Mouse (Mus musculus): ENCODE data around the gene Rasgef1b. TPM values are rescaled to one million over a fixed set of nuclear protein-coding genes. Genes with fewer than 3 reads are reported as not detected.

Gene Rasgef1b
- total RNA-seq, 2 experiments from 2014 or later, result 0.46 to 3.2 TPM

DNA sequence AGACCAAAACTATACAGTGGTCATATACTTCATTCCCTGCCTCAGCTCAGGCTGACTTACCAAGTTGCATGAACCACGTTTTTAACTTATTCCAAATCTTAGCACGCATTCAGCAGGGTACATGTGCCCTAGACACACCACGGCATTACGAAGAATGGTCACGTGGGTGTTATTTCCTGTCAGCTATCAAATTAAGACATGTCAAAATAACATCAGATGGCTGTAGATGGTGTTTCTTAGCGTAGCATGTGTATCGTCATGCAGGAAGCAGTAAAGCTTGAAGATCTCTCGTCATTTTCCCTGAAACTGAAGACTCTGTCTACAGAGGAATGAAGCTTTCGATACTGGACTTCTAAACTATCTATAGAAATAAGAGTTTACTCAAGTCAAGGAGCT lies 251.4 kb downstream of the Rasgef1b start:
- ATAC-seq (replicated peaks; ENCODE audit: low FRiP score, low TSS enrichment, poor library complexity, severe bottlenecking), result no peak

DNA sequence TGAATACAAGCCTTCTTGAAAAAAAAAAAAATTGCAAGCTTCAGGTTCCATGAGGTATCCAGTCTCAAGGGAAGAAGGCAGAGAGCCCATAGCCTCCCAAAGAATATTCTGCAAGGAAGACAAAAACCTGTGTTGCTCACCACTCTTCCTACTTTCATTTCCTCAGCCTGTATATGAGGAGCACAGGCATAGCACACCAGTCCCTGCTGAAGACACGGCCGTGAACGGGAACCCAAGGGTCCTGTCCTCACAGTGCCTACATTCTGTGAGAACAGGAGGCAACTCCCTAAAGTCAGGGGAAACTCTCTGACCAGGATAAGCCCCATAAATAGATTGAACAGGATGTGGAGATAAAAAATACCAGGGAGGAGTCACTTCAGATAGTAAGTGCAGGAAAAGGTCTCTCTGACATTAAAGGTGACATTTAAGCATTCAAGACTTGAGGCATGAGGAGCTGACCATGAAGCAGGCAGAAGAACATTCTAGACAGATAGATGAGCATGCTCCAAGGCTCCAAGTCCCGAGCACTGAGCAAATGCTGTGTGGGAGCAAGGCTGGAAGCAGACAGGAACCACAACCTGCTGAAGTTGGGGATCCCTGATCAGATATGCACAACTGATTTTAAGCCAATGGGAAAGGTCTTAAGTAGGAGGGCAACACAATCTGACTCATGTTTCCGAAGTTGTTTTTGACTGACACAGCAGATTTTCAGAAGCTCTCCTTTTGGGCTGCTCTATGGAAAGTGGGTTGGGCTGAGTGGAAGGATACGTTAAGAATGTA lies 252.0 kb downstream of the Rasgef1b start:
- ATAC-seq (replicated peaks; ENCODE audit: low FRiP score, low TSS enrichment, poor library complexity, severe bottlenecking), result no peak

DNA sequence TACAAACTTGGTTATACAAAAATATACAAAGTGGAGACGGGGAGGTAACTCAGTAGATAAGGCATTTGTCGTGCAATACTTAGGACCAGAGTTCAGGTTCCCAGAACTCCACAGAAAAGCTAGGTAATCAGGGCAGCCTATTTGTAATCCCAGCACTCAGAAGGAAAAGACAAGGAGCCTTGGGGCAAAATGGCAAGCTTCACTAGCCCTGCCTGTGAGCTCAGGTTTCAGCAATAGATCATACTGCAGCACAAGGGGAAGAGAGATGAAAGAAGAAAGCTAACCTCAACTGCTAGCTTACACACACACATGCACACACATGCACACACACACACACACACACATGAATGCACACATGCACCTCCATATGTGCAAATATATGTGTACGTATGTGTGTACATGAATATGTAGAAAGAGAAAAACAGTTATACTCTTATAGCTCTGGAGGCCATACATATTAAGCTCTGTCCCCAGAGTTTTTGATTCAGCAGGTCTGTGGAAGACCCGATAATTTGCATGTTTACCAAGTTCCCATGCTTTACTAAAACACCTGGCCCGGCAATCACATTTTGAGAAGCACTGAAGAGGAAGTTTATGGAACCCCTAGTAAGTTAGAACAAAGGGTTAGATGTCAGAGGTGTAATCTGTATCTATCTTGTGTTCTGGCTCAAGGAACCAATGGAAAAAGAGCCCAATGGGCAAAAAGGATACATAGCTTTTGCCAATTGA lies 256.1 kb downstream of the Rasgef1b start:
- no peak for ATAC-seq (replicated peaks; ENCODE audit: low FRiP score, low TSS enrichment, poor library complexity, severe bottlenecking)

DNA sequence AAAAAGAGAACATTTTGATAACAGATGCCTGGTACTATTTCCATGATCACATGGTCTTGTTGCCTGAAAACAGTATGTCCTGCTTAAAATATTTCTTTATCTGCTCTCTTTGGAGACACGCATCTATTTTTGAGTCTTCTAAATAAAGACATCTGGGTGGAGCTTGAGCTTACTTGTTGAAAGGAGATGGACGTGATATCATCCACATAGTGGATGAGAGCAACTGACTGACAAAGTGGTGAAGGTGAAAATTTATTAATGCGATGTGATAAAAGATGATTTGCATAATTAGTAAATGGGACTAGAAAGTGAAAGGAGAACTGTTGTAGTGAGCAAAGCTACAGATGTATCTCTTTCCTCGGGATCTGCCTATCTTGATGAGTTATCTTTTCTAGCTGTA lies 257.1 kb downstream of the Rasgef1b start:
- no peak for ATAC-seq (replicated peaks; ENCODE audit: low FRiP score, low TSS enrichment, poor library complexity, severe bottlenecking)

DNA sequence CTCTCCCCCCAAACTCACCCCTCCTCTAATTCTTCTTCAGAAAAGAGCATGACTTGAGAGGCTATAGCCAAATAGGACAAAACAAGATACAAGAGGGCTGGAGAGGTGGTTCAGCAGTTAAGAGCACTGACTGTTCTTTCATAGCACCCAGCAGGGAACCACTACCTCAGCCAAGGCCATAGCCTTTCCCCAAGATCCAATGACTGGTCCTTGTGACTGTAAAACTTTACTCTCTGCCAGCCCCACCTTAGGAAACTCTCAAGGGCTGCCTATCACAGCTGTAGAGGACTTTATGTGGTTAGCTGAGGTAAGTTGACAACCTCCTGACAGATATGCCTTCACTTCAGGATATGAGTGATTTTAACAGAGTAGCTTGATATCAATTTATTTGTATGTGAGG lies 258.3 kb downstream of the Rasgef1b start:
- ATAC-seq (replicated peaks; ENCODE audit: low FRiP score, low TSS enrichment, poor library complexity, severe bottlenecking), result no peak

DNA sequence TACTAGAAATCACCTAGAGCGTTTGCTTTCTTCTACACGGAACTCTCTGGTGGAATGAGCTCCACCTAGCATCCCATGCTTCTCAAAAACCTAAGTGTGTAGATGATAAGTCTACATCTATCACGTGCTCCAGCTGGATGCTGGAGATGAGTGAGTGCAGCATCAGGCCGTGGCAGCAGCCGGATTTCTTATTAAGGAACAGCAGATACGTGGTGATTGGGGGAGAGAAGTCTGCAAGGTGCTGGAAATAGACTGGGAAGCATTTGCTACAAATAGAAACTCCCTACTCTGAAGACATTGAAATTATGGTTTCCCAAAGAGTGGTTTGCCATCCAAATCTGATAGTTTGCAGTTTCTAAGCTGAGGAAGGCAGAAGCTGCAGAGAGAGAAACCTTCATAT lies 269.9 kb downstream of the Rasgef1b start:
- no peak for ATAC-seq (replicated peaks; ENCODE audit: low FRiP score, low TSS enrichment, poor library complexity, severe bottlenecking)

DNA sequence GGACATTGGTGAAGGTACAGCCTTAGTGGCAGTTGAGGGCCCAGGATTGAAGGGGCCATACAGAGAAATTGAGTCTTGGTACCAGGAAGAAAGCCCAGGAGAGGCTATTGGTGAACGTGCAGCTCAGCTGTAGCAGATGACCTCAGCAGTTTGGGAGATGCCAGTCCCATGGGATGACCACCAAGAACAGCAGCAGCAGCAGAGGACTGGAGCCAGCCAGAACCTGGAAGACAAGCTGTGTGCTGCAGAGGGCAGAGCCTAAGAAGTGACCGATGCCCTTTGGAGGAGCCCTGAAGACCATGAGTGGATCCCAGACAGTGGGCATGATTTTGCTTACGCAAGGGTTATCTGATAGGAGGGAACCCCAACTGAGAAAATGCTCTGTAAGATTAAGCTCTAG lies 271.6 kb downstream of the Rasgef1b start:
- ATAC-seq (replicated peaks; ENCODE audit: low FRiP score, low TSS enrichment, poor library complexity, severe bottlenecking), result no peak

DNA sequence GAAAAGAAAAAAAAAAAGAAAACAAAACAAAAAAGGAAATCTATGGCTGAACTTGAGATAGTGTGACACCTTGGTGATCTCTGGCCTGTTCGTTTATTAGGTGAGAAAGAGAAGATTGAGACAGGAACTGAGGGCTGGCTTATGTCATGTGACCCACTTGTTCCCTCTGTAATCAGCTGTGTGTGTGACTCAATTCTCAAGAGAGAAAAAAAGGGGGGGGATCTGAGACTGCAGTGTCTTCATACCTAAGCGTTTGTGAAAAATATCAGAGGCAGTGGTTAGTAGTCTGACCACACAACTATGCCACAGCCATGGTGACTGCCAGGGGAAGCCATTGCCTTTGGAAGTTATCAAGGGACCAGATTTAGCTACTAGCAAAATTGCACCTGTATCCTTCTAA lies 276.9 kb downstream of the Rasgef1b start:
- ATAC-seq (replicated peaks; ENCODE audit: low FRiP score, low TSS enrichment, poor library complexity, severe bottlenecking), result no peak

DNA sequence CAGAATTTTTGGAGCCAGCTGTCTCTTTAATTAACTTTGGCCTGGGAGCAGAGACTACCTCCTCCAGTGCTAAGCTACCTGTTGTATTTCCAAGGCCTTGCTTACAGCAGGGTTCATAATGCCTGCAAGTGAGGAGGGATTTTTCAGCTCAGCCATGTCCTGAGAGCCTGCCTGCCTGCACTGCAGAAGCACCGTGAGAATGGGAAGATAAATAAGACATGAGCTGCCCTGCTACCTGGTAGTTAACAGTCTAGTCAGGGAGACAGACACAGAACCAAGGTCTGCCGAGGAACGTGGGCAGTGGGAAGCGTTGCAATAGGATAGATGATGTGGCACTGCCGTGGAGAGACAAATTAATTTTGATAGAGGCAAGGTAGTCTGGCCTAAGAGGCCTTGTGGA lies 277.4 kb downstream of the Rasgef1b start:
- ATAC-seq (replicated peaks; ENCODE audit: low FRiP score, low TSS enrichment, poor library complexity, severe bottlenecking), result no peak

DNA sequence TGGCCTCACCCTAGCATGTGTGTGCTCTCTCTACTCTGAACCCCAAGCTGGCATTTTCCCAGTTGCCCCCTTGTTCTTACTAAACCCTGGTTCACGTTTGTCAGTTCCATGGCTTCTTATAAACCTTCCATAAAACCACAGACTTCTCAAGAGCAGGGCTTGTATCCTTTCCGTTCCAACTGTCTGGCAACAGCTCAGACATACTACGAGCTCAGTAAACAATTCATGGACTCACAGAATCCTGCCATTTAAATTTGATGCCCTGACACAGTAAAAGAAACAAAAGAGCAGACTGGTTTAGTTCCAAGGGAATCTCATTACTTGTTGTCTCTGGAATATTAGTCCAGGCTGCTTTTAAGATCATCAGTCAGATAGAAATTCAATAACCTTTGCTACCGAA lies 277.9 kb downstream of the Rasgef1b start:
- ATAC-seq (replicated peaks; ENCODE audit: low FRiP score, low TSS enrichment, poor library complexity, severe bottlenecking), result no peak

DNA sequence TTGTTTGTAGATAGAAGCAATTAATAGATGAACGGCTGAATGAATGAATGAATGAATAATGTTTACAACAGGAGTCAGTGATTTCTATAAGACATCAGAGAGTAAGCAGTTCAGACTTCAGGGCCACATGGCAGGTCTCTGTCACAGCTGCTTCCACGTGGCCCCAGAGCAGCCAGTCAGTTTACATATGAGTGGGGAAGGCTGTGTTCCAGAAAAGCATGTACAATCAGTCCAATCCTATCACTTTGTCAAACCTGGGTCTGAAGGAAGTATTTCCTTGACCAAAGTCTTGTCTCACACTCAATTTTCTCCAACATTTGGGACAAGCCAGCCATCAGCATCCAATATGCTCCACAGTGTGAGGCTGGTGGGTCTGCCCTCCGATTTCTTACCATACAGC lies 278.4 kb downstream of the Rasgef1b start:
- ATAC-seq (replicated peaks; ENCODE audit: low FRiP score, low TSS enrichment, poor library complexity, severe bottlenecking), result no peak

DNA sequence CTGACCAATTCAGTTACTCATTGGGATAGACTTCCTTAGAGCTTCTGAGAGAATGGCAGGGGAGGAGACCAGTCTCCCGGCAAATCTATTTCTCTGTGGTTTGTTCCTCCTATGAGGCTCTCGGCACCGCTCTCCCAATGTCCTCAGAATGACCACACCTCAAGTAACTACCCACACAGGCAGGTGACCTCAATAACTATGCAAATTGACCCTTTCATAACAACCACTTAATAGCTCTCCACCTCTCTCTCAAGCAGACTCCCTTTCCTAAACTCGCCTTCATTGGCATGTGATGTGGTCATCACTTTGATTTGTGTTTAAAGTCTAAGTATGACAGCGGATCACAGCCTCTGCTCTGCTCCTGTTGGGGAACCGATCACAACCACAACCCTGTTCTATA lies 281.4 kb downstream of the Rasgef1b start:
- no peak for ATAC-seq (replicated peaks; ENCODE audit: low FRiP score, low TSS enrichment, poor library complexity, severe bottlenecking)

DNA sequence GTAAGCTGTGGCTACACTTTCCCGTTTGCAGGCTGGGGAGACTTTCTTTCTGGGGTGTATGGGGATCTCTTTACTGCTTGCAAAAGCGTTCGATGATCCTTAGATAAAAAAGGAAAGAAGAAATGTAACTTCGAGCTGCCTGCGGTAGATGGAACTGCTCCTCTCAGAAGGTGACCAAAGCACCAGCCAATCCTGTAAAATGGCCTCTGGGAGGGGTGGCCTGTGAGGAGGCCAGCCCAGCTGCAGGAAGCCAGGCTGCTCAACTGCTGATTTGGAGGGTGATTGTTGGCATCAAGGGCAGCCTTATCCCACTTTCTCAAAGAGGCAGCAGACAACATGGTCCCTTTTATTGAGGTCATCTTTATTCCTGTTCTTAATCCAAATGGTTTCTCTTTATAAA lies 283.6 kb downstream of the Rasgef1b start:
- no peak for ATAC-seq (replicated peaks; ENCODE audit: low FRiP score, low TSS enrichment, poor library complexity, severe bottlenecking)

DNA sequence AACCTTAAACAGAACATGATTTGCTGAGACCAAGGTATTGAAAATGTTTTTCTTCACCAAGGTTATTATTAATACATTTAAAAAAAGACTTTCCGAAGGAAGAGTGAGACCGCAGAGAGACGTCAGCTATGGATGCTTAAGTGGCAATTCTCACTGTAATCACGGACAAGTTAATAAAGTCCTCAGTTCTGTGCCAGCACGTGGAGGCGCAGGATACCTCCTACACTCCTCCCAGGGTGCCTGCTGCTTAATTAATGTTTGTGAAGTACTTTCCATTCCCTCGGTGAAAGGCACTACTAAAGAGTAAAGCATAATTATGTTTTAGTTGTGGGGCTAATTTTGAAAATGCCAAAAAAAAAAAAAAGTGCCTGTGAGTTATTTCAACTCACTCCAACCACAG lies 284.1 kb downstream of the Rasgef1b start:
- ATAC-seq (replicated peaks; ENCODE audit: low FRiP score, low TSS enrichment, poor library complexity, severe bottlenecking), result no peak

DNA sequence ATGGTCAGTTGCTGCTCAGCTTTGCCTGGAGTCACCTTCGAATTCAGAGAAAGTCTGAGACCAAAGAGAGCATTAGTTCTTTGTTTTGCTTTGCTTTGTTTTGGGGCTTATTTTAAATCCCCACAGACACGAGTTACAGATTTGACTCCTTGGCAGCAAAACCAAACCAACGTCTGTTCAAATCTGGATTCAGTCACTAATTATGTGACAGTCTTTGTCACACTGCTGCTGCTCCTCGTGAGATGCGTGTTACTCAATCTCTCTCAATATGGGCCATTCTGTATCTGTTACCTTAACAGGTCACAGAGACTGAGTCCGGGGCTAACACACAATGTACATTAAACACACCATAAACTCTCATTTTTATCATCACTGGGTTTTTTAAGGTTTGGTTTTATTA lies 288.8 kb downstream of the Rasgef1b start:
- no peak for ATAC-seq (replicated peaks; ENCODE audit: low FRiP score, low TSS enrichment, poor library complexity, severe bottlenecking)

DNA sequence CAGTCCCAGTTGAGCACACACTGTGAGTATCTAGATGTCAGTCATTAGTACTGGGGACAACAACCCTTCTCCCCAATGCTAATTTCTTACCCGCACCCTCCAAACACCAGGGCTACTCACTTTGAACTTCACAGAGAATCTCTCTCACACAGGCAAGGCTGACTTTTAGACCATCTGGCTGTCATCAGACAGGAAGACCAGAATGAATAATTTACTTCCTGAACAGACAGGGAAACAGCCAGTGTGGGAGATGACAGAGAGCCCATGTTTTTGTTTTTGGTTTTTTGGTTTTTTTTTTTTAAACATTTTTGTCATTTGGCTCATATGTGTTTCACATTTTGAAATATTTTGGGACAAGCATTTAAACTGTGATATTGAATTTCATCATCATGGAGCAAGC lies 290.3 kb downstream of the Rasgef1b start:
- no peak for ATAC-seq (replicated peaks; ENCODE audit: low FRiP score, low TSS enrichment, poor library complexity, severe bottlenecking)

DNA sequence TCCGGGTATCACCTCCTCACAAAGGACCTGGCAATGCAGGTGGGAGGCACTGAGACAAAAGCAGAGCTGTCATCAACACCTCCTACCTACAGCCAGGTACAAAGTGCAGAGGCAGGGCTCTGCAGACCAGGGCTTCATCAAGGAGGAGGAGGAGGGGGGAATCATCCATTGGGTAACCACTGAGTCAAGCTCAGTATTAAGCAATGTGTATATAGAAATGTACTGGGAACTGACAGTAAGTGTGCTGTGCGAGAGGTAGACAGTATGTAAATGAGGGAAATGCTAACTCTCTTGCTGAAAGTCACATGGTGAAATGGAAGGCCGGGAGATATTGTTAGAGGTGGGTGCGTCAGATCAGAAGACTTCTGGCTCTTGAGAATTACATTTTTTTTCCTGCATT lies 294.6 kb downstream of the Rasgef1b start:
- no peak for ATAC-seq (replicated peaks; ENCODE audit: low FRiP score, low TSS enrichment, poor library complexity, severe bottlenecking)

DNA sequence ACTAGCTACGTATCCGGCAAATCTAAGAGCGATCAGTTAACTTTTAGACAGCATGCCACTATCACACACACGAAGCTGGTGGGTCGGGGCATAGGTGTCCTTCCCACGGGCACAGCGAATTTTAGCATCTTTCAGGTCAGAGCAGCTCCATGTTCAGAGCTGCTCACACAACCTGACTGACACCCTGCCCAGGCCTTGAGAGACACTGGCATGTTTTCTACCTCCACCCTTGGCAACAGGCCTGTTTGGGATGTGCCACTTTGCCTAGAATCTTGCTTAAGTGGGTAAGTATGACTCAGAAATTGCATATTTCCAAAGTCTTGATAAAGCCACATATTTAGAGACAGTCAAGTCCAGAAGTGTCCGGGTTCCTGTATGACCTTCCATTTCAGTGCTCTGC lies 296.4 kb downstream of the Rasgef1b start:
- ATAC-seq (replicated peaks; ENCODE audit: low FRiP score, low TSS enrichment, poor library complexity, severe bottlenecking), result no peak

DNA sequence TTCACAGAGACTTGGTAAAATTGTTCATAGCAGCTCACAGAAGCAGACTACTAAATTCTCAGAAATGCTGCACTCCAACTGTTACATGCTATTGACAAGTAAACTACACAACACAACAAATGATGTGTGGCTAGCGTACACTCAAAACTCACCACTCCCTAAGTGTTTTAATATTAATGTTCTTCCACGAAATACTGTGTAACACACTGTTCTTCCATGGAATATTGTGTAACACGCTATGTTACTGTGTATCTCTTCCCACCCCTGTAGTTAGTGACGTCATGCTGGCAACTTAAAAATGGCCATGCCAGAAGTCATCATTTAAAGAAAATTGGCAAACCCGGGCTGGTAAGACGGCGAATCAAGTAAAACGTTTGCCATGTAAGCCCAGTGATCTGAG lies 299.6 kb downstream of the Rasgef1b start:
- ATAC-seq (replicated peaks; ENCODE audit: low FRiP score, low TSS enrichment, poor library complexity, severe bottlenecking), result no peak

DNA sequence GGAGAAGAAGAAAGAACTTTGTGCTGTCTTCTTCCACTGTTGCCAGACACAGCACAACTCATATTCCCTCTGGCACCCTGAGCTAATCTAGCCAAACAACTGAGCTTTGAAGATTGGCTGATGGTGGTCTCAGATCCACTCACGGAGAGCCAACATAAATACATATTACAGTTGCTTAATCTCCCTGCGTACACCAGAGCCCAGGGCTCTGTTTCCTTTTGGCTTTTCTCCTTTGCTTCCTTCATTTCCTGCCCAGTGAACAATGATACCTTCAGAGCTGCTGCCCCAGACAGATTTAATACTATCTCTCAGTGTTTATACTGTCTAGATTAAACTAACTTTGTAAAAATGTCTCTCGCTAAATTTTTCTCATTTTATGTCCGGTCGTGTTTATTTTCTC lies 300.2 kb downstream of the Rasgef1b start:
- no peak for ATAC-seq (replicated peaks; ENCODE audit: low FRiP score, low TSS enrichment, poor library complexity, severe bottlenecking)

DNA sequence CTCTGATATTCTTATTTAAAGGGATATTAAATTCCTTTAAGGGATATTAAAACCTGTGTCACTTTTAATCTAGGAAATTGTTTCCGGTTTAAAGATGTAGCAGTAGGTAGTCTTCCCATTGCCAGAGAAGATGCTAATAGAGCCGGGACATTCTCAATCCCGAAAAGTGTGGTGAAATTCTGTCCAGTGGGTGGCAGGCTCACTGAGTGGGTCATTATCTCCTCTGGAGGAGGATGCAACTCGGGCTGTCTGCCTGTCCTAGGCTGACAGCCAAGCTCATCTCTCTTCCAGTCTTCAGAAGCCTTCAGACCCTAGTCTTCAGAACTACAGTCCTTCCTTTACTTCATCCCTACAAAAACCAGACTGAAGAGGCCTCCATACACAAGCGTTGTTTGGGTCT lies 305.6 kb downstream of the Rasgef1b start:
- no peak for ATAC-seq (replicated peaks; ENCODE audit: low FRiP score, low TSS enrichment, poor library complexity, severe bottlenecking)
